Mouse (Mus musculus): Measurements from ENCODE around the gene Sult1e1. TPM values are rescaled to one million over a fixed set of nuclear protein-coding genes. Genes with fewer than 3 reads are reported as not detected.

The Sult1e1 gene
- polyA plus RNA-seq, 1 experiment = not detected

DNA sequence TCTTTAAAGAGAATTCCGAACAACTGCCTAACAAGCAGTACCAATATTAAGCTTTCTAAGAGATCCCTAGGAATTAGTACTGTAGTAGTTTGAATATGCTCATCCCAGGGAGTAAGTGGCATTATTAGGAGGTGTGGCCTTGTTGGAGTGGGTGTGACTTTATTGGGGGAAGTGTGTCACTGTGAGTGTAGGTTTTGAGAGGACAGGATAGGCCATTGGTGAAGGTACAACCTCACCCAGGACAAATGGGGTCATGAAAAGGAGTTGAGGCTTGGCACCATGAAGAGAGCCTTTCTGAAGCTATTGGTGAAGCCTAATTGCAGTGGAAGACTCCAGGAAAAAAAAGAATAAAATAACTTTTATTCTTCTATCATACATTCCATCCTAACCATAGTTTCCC lies 24.1 kb downstream of the Sult1e1 start:
- Histone ChIP-seq H3K79me2 (ENCODE audit: control insufficient read depth, insufficient read depth) (no peaks in the 10 kb centered on the region), H3K36me3 (ENCODE audit: control insufficient read depth, insufficient read depth) (no peaks in the 10 kb centered on the region), H3K27me3 (ENCODE audit: control insufficient read depth, insufficient read depth, insufficient read length) (no peaks in the 10 kb centered on the region), H3K4me3 (ENCODE audit: insufficient read depth, poor library complexity, severe bottlenecking) (no peak overlapping the region), H3K79me3 (ENCODE audit: low read depth) (no peaks in the 10 kb centered on the region), H3ac (ENCODE audit: control insufficient read depth, insufficient read length, low read depth) (no peak overlapping the region)
- TF ChIP-seq MAX (IDR thresholded peaks at IDR 0.05) = no peak

DNA sequence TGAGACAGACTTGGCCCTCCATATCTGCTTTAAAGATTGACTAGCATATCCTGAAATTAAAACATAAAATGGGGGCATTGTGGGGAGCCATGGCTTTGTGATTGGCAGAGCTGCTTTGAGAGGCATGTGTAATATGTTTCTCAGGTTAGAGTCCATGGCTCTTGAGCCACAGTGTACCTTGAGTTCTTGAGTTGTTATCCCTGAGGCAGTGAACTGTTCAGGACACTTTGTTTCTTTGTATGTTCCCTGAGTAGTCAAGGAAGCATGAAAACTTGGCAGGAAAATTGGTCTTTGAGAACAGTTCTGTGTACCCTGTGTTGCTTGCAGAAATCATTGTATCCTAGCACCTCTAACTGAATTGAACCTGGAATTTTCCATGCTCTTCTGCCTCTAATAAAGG lies 28.4 kb downstream of the Sult1e1 start:
- Histone ChIP-seq H3K79me2 (ENCODE audit: control insufficient read depth, insufficient read depth) (no peaks in the 10 kb centered on the region), H3ac (ENCODE audit: control insufficient read depth, insufficient read length, low read depth) (no peak overlapping the region), H3K36me3 (ENCODE audit: control insufficient read depth, insufficient read depth) (no peaks in the 10 kb centered on the region), H3K79me3 (ENCODE audit: low read depth) (no peaks in the 10 kb centered on the region), H3K27me3 (ENCODE audit: control insufficient read depth, insufficient read depth, insufficient read length) (no peaks in the 10 kb centered on the region), H3K4me3 (ENCODE audit: insufficient read depth, poor library complexity, severe bottlenecking) (no peak overlapping the region)
- TF ChIP-seq MYOD1 (IDR thresholded peaks at IDR 0.05; ENCODE audit: control insufficient read depth, insufficient read length, low read depth) (no peak), MAX (IDR thresholded peaks at IDR 0.05) (no peak), USF1 (IDR thresholded peaks at IDR 0.05; ENCODE audit: low read depth) (no peak), CEBPB (IDR thresholded peaks at IDR 0.05; ENCODE audit: low read depth) (no peak), MYOG (IDR thresholded peaks at IDR 0.05; ENCODE audit: control insufficient read depth, extremely low read depth, insufficient read length) (no peak)

DNA sequence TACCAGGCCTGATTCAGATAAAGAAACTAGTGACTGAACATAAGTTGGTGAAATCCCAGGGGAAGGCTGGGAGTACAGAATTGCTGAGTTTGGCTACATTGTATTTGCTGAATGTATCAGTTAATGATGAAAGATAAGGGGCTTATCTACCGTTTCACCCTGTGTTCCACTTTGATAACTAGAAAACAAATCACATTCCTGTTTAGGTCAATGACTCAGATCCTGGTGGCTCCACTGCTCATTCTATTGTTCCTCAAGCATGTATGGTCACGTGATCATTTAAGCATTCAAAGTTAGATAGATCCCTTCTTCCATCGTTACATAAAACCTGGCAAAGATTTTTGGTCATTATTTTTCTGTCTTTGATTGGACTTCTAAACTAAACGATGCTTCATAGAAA lies 28.9 kb downstream of the Sult1e1 start:
- Histone ChIP-seq H3ac (ENCODE audit: control insufficient read depth, insufficient read length, low read depth) (no peak overlapping the region), H3K27me3 (ENCODE audit: control insufficient read depth, insufficient read depth, insufficient read length) (no peaks in the 10 kb centered on the region), H3K79me2 (ENCODE audit: control insufficient read depth, insufficient read depth) (no peaks in the 10 kb centered on the region), H3K36me3 (ENCODE audit: control insufficient read depth, insufficient read depth) (no peaks in the 10 kb centered on the region), H3K4me3 (ENCODE audit: insufficient read depth, poor library complexity, severe bottlenecking) (no peak overlapping the region), H3K79me3 (ENCODE audit: low read depth) (no peaks in the 10 kb centered on the region)
- TF ChIP-seq MYOG (IDR thresholded peaks at IDR 0.05; ENCODE audit: control insufficient read depth, extremely low read depth, insufficient read length) (no peak), USF1 (IDR thresholded peaks at IDR 0.05; ENCODE audit: low read depth) (peak; percentile 20), CEBPB (IDR thresholded peaks at IDR 0.05; ENCODE audit: low read depth) (no peak)

DNA sequence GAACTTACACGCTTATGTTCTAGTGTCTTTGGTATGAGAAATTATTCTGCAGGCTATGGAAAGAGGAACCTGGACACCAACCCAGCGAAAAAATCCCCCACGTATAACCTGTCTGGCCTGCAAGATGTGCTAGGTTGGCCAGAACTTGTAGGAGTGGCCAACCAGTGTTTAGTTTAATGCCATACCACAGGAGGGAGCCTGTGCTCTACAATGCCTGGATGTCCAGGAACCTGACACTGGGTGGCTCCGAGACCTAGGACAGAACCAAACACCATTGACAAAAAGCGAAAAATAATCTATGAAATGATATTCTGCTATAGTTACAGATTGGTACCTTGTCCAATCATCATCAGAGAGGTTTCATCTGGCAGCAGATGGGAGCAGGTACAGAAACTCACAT lies 31.2 kb downstream of the Sult1e1 start:
- H3K36me3 ChIP-seq (ENCODE audit: control insufficient read depth, insufficient read depth) = no peaks in the 10 kb centered on the region
- no peaks in the 10 kb centered on the region for H3K79me2 ChIP-seq (ENCODE audit: control insufficient read depth, insufficient read depth)
- H3K4me3 ChIP-seq (ENCODE audit: insufficient read depth, poor library complexity, severe bottlenecking) = no peak overlapping the region
- no peak for TF ChIP-seq CTCF (IDR thresholded peaks at IDR 0.05; ENCODE audit: control insufficient read depth, insufficient read depth, insufficient read length)
- TF ChIP-seq USF1 (IDR thresholded peaks at IDR 0.05; ENCODE audit: low read depth) = no peak
- TF ChIP-seq CEBPB (IDR thresholded peaks at IDR 0.05; ENCODE audit: low read depth) = no peak
- no peak for TF ChIP-seq FOSL1 (IDR thresholded peaks at IDR 0.05; ENCODE audit: insufficient read depth, low read length, poor library complexity, severe bottlenecking)
- no peak for TF ChIP-seq MYOG (IDR thresholded peaks at IDR 0.05; ENCODE audit: control insufficient read depth, extremely low read depth, insufficient read length)
- TF ChIP-seq MAX (IDR thresholded peaks at IDR 0.05) = no peak
- no peak for TF ChIP-seq MYOD1 (IDR thresholded peaks at IDR 0.05; ENCODE audit: control insufficient read depth, insufficient read length, low read depth)
- H3K27me3 ChIP-seq (ENCODE audit: control insufficient read depth, insufficient read depth, insufficient read length) = no peaks in the 10 kb centered on the region
- H3K79me3 ChIP-seq (ENCODE audit: low read depth) = no peaks in the 10 kb centered on the region
- H3ac ChIP-seq (ENCODE audit: control insufficient read depth, insufficient read length, low read depth) = no peak overlapping the region

DNA sequence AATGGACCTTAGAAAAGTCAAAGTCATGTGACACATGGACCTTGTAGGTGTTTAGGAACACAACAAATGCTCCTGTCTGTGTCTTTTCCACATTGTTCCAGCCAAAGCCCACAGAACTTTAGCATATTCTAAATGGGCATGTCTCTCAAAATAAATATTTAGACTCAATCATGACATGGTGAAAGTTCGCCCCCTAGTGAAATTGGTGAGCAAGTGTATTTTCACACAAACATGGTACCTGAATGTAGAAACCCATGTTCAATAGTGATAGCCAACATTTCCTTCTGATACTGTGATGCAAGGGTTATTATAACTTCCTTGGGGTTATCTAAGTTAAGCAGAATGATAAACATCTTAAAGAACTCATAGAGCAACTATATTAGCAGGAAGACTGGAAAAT lies 40.5 kb downstream of the Sult1e1 start:
- no peaks in the 10 kb centered on the region for H3K79me2 ChIP-seq (ENCODE audit: control insufficient read depth, insufficient read depth)
- H3K27me3 ChIP-seq (ENCODE audit: control insufficient read depth, insufficient read depth, insufficient read length) = no peaks in the 10 kb centered on the region
- H3ac ChIP-seq (ENCODE audit: control insufficient read depth, insufficient read length, low read depth) = no peak overlapping the region
- H3K79me3 ChIP-seq (ENCODE audit: low read depth) = no peaks in the 10 kb centered on the region
- TF ChIP-seq FOSL1 (IDR thresholded peaks at IDR 0.05; ENCODE audit: insufficient read depth, low read length, poor library complexity, severe bottlenecking) (no peak), MAX (IDR thresholded peaks at IDR 0.05) (no peak), MYOG (IDR thresholded peaks at IDR 0.05; ENCODE audit: control insufficient read depth, extremely low read depth, insufficient read length) (no peak), CEBPB (IDR thresholded peaks at IDR 0.05; ENCODE audit: low read depth) (no peak), USF1 (IDR thresholded peaks at IDR 0.05; ENCODE audit: low read depth) (no peak), MYOD1 (IDR thresholded peaks at IDR 0.05; ENCODE audit: control insufficient read depth, insufficient read length, low read depth) (no peak), CTCF (IDR thresholded peaks at IDR 0.05; ENCODE audit: control insufficient read depth, insufficient read depth, insufficient read length) (no peak)
- H3K4me3 ChIP-seq (ENCODE audit: insufficient read depth, poor library complexity, severe bottlenecking) = no peak overlapping the region
- no peaks in the 10 kb centered on the region for H3K36me3 ChIP-seq (ENCODE audit: control insufficient read depth, insufficient read depth)

DNA sequence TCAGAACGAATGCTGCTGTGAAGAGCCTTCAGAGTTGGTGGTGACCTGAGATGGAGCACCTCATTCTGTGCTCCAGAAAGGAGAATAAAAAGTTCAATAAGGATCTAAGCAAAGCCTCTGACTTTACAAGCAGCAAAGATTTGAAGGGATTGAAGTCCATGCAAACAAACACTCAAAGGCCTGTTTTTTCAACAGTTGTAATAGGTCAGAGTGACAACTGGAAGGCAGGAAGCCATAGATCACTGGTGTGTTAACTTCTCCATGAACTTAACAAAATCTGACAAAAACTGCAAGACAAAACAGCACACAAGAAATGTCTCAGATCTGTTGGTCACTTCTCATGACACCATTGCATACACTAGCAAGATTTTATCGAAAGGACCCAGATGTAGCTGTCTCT lies 53.3 kb downstream of the Sult1e1 start, which contains the start of gene Sult1b1:
Gene Sult1b1, minus strand, starts transcription at position 85 of the 400 bp plus-strand sequence.
- H3K79me2 ChIP-seq (ENCODE audit: control insufficient read depth, insufficient read depth) = no peaks in the 10 kb centered on the region
- TF ChIP-seq FOSL1 (IDR thresholded peaks at IDR 0.05; ENCODE audit: insufficient read depth, low read length, poor library complexity, severe bottlenecking) (no peak), CEBPB (IDR thresholded peaks at IDR 0.05; ENCODE audit: low read depth) (no peak), MYOD1 (IDR thresholded peaks at IDR 0.05; ENCODE audit: control insufficient read depth, insufficient read length, low read depth) (no peak), USF1 (IDR thresholded peaks at IDR 0.05; ENCODE audit: low read depth) (no peak), MAX (IDR thresholded peaks at IDR 0.05) (no peak), CTCF (IDR thresholded peaks at IDR 0.05; ENCODE audit: control insufficient read depth, insufficient read depth, insufficient read length) (no peak), MYOG (IDR thresholded peaks at IDR 0.05; ENCODE audit: control insufficient read depth, extremely low read depth, insufficient read length) (no peak)
- H3K79me3 ChIP-seq (ENCODE audit: low read depth) = no peaks in the 10 kb centered on the region
- no peaks in the 10 kb centered on the region for H3K27me3 ChIP-seq (ENCODE audit: control insufficient read depth, insufficient read depth, insufficient read length)
- no peak within 1 kb of the TSS for H3K4me3 ChIP-seq (ENCODE audit: insufficient read depth, poor library complexity, severe bottlenecking)
- H3ac ChIP-seq (ENCODE audit: control insufficient read depth, insufficient read length, low read depth) = no peak within 1 kb of the TSS
- H3K36me3 ChIP-seq (ENCODE audit: control insufficient read depth, insufficient read depth) = no peaks in the 10 kb centered on the region
